Mouse (Mus musculus): ENCODE results near the gene Usp10. TPM values are rescaled to one million over a fixed set of nuclear protein-coding genes. Genes with fewer than 3 reads are reported as not detected.

Usp10 gene
- polyA plus RNA-seq, 1 experiment from 2014 or later = 107 TPM

GRCm38 (mm10) chr8:119948340-119948739 is 38.2 kb downstream of the Usp10 start:
- in situ Hi-C loops (cut with MboI; ENCODE audit: low pct_unique_long_range_greater_than_20kb) = loop anchor here (5.0 kb wide), 1 partner anchor 129 kb away; no protein-coding TSS in a partner anchor
- ChIA-PET CTCF (interaction anchor here (1.0 kb wide), 1 partner anchor 129 kb away, joined by 3 read pairs; no protein-coding TSS in a partner anchor), POLR2A (no interaction called here)
- TF ChIP-seq CTCF (IDR thresholded peaks at IDR 0.05) = no peak
- ATAC-seq (no peak), DNase-seq (ENCODE audit: low read depth, low spot score) (no peak)
- H3K27me3 ChIP-seq = no peaks in the 10 kb centered on the region

GRCm38 (mm10) chr8:119952282-119952681 is 42.1 kb downstream of the Usp10 start:
- DNase-seq (ENCODE audit: low read depth, low spot score) (no peak), ATAC-seq (no peak)
- in situ Hi-C loops (cut with MboI; ENCODE audit: low pct_unique_long_range_greater_than_20kb) = no loop called here
- no peaks in the 10 kb centered on the region for H3K27me3 ChIP-seq
- POLR2A ChIA-PET = no interaction called here
- CTCF ChIA-PET = no interaction called here
- TF ChIP-seq CTCF (IDR thresholded peaks at IDR 0.05) = no peak

DNA sequence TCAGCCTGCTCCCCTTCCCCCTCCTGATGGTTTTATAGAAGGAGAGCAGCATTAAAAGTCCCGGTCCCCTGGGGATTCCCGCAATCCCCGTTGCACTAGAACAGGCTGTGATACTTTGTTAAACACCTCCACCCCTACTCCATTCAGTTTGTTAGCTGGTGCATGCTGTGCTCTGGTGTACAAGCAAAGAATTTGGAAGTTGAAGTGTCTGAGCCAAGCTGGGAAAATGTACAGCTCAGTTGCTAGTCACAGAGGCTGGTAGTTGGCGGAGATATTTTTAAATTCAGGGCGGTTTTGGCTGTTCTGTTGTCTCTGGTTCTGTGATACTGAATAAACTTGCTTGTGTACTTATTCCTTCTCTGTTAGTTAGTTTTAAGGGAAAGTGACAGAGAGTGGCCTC is 42.6 kb downstream of the Usp10 start:
- ChIA-PET CTCF (interaction anchor here (2.2 kb wide), 1 partner anchor 9 kb away, joined by 12 read pairs; no protein-coding TSS in a partner anchor), POLR2A (no interaction called here)
- in situ Hi-C loops (cut with MboI; ENCODE audit: low pct_unique_long_range_greater_than_20kb) = no loop called here
- H3K27me3 ChIP-seq = no peaks in the 10 kb centered on the region
- ATAC-seq = no peak
- TF ChIP-seq CTCF (IDR thresholded peaks at IDR 0.05) = no peak
- no peak for DNase-seq (ENCODE audit: low read depth, low spot score)

DNA sequence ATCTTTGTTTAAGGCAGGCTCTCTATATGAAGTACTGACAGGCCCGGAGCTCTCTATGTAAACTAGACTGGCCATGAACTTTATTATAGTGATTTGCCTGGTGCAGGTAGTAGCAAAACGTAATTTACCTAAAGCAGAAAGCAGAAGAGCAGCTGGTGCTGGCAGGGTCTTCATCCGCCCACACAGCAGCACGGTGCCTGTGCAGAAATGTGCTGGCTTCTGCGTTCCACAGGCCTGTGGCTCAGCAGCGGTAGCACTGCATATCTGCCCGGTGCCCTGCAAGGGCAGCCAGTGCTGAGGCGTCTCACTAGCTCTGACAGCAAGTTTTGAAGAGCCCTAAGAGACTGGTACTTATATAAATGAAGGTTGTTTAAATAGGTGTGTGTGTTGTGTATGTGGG is 45.2 kb downstream of the Usp10 start:
- no peaks in the 10 kb centered on the region for H3K27me3 ChIP-seq
- DNase-seq (ENCODE audit: low read depth, low spot score) = no peak
- ChIA-PET CTCF (interaction anchor here (0.9 kb wide), 1 partner anchor 132 kb away, joined by 3 read pairs; no protein-coding TSS in a partner anchor), POLR2A (no interaction called here)
- no peak for ATAC-seq
- in situ Hi-C loops (cut with MboI; ENCODE audit: low pct_unique_long_range_greater_than_20kb) = no loop called here
- no peak for TF ChIP-seq CTCF (IDR thresholded peaks at IDR 0.05)

DNA sequence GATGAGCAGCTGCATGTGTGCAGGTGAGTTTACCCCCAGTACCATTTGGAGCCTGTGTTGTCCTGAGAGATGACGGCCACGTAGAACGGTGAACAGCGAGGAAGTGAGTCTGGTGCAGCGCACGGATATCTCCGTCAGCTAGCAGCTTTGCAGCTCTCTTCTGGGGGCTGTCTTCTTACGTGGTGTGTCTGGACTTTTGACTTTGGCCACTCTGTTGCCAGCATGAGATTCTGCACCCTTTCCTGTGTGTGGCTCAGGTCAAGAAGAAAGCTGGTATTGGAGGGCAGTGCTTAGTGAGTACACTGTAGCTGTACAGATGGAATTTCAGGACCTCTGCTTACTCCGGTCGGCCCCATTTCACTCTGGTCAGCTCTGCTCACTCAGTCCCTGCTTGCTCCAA is 47.9 kb downstream of the Usp10 start:
- POLR2A ChIA-PET = no interaction called here
- no peaks in the 10 kb centered on the region for H3K27me3 ChIP-seq
- no peak for ATAC-seq
- CTCF ChIA-PET = interaction anchor here (0.8 to 1.0 kb wide), 2 partner anchors 29 to 126 kb away, joined by 3 read pairs; no protein-coding TSS in a partner anchor
- no peak for DNase-seq (ENCODE audit: low read depth, low spot score)
- no peak for TF ChIP-seq CTCF (IDR thresholded peaks at IDR 0.05)
- in situ Hi-C loops (cut with MboI; ENCODE audit: low pct_unique_long_range_greater_than_20kb) = no loop called here

GRCm38 (mm10) chr8:119960531-119961104 is 50.5 kb downstream of the Usp10 start:
- POLR2A ChIA-PET = interaction anchor here (0.6 kb wide), 1 partner anchor 23 kb away, joined by 7 read pairs; no protein-coding TSS in a partner anchor
- no peak for DNase-seq (ENCODE audit: low read depth, low spot score)
- no peak for TF ChIP-seq CTCF (IDR thresholded peaks at IDR 0.05)
- CTCF ChIA-PET = interaction anchor here (0.7 to 1.3 kb wide), 5 partner anchors 16 to 182 kb away, joined by 3 to 5 read pairs (median 3); no protein-coding TSS in a partner anchor
- ATAC-seq = no peak
- in situ Hi-C loops (cut with MboI; ENCODE audit: low pct_unique_long_range_greater_than_20kb) = no loop called here
- H3K27me3 ChIP-seq = no peaks in the 10 kb centered on the region

- H3K27me3 ChIP-seq = no peaks in the 10 kb centered on the region
- in situ Hi-C loops (cut with MboI; ENCODE audit: low pct_unique_long_range_greater_than_20kb) = no loop called here
- TF ChIP-seq CTCF (IDR thresholded peaks at IDR 0.05) = no peak
These were observed 54.7 kb downstream of the Usp10 start for GRCm38 (mm10) chr8:119964859-119965258.

DNA sequence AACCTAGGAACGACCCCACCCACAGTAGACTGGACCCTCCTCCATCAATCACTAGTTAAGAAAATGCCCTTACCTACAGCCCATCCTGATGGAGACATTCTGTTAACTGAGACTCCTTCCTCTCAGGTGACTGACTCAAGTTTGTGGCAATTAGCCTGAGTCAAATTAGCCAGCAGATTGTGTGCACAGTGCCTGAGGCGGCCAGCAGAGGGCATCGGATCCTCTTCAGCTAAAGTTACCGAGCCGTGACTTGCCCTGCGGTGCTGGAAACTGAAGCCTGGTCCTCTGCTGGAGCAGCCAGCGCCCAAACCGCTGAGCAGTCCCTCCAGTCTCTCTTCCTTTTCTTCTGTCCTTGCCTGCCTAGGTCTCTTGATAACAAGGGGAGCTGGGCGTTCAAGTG is 57.3 kb downstream of the Usp10 start:
- ChIA-PET CTCF (no interaction called here), POLR2A (no interaction called here)
- in situ Hi-C loops (cut with MboI; ENCODE audit: low pct_unique_long_range_greater_than_20kb) = no loop called here
- no peak for TF ChIP-seq CTCF (IDR thresholded peaks at IDR 0.05)
- ATAC-seq (no peak), DNase-seq (ENCODE audit: low read depth, low spot score) (no peak)
- no peaks in the 10 kb centered on the region for H3K27me3 ChIP-seq

More at GRCm38 (mm10) chr8:119964859-119965258, 54.7 kb downstream of the Usp10 start:
- ATAC-seq (no peak), DNase-seq (ENCODE audit: low read depth, low spot score) (no peak)
- POLR2A ChIA-PET = interaction anchor here (1.2 kb wide), 1 partner anchor 148 kb away, joined by 3 read pairs; no protein-coding TSS in a partner anchor
- CTCF ChIA-PET = no interaction called here

GRCm38 (mm10) chr8:119970169-119970568 is 60.0 kb downstream of the Usp10 start:
- in situ Hi-C loops (cut with MboI; ENCODE audit: low pct_unique_long_range_greater_than_20kb) = no loop called here
- CTCF ChIA-PET = interaction anchor here (1.4 kb wide), 1 partner anchor 11 kb away, joined by 3 read pairs; no protein-coding TSS in a partner anchor
- POLR2A ChIA-PET = no interaction called here
- TF ChIP-seq CTCF (IDR thresholded peaks at IDR 0.05) = no peak
- ATAC-seq = no peak
- no peaks in the 10 kb centered on the region for H3K27me3 ChIP-seq
- no peak for DNase-seq (ENCODE audit: low read depth, low spot score)

DNA sequence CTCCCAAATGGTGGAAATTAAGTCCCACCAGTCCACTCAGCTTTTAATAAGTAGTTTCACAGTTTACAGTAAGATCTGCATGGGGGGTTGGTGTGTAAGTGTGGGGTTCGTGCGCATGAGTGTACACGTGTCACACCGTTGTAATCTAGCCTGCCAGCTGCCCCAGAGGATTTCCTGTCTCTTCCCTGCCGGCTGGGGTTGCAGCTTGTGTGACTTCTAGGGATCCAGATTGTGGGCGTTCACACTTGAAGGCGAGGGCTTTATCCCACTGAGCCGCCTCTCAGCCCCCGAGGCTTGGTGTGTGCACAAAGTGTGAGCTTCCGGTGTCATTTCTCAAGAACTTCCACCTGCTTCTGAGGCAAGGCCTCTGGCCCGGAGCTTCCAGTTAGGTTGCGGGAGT is 62.4 kb downstream of the Usp10 start:
- DNase-seq (ENCODE audit: low read depth, low spot score) (no peak), ATAC-seq (no peak)
- POLR2A ChIA-PET = interaction anchor here (0.6 kb wide), 1 partner anchor 83 kb away, joined by 4 read pairs; no protein-coding TSS in a partner anchor
- in situ Hi-C loops (cut with MboI; ENCODE audit: low pct_unique_long_range_greater_than_20kb) = no loop called here
- no peaks in the 10 kb centered on the region for H3K27me3 ChIP-seq
- CTCF ChIA-PET = no interaction called here
- TF ChIP-seq CTCF (IDR thresholded peaks at IDR 0.05) = no peak

- POLR2A ChIA-PET = no interaction called here
- H3K27me3 ChIP-seq = no peaks in the 10 kb centered on the region
- CTCF ChIA-PET = no interaction called here
- DNase-seq (ENCODE audit: low read depth, low spot score) = no peak
- no peak for ATAC-seq
- TF ChIP-seq CTCF (IDR thresholded peaks at IDR 0.05) = no peak
- in situ Hi-C loops (cut with MboI; ENCODE audit: low pct_unique_long_range_greater_than_20kb) = no loop called here
These were observed 68.7 kb downstream of the Usp10 start for GRCm38 (mm10) chr8:119978770-119979381.
